Mouse (Mus musculus): ENCODE data around the gene Gm11034.

DNA sequence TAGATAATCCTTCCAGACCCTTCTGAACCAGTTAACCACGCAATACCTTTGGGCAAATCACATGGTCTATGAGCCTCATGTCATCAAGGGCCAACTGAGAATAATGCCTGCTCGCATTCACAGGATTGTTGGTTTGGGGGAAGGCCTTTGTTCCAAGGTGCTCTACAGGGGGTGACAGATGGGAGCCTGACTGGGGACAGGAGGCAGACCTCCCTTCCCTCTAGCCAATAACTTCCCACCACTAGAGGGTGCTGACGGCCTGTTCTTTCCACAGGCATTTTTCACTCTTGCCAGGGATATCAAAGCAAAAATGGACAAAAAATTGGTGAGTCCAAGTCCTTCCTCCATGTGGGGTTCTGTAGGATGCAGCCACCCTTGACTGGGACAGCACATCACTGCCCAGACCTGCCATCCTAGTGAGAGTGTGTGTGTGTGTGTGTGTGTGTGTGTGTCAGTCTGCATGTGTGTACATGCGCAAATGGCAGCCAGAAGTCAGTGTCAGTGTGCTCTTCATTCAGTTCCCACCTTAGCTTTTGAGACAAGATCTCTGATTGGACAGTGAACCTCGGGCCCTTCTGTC, 36.0 kb downstream of the Gm11034 start:
- TF ChIP-seq CTCF (IDR thresholded peaks at IDR 0.05; ENCODE audit: extremely low read depth, insufficient read depth, insufficient read length, insufficient replicate concordance) (peak; percentile 74; the same call in 1 of the 2 replicates), POLR2A (IDR thresholded peaks at IDR 0.05; ENCODE audit: low read depth, low read length) (no peak)

Data from spleen, adult 2 months (tissue).